Mouse (Mus musculus) kidney, postnatal 10 days (tissue): Measurements from ENCODE around the gene Chmp2b.

Experiments used
- DNase-seq: peaks from one replicate; pipeline ENCODE4 v3.0.0; 2021; ENCODE audit warnings: mixed read lengths

The Chmp2b gene

GRCm38 (mm10) chr16:65526004-65526403 is 36.5 kb downstream of the Chmp2b start:
- DNase-seq = no peak

- DNase-seq = no peak
These were observed 42.3 kb downstream of the Chmp2b start, which contains the start of gene Pou1f1 for GRCm38 (mm10) chr16:65520211-65520610. TSS of gene Pou1f1 (plus strand) at chr16:65520511.

- DNase-seq = no peak
These were observed 48.3 kb downstream of the Chmp2b start for GRCm38 (mm10) chr16:65514223-65514622.

GRCm38 (mm10) chr16:65497049-65497448 is 65.5 kb downstream of the Chmp2b start:
- DNase-seq = peak; percentile 51

- no peak for DNase-seq
These were observed 66.5 kb downstream of the Chmp2b start for GRCm38 (mm10) chr16:65496030-65496429.
